Mouse (Mus musculus) heart, embryonic 13.5 days (tissue): ENCODE measurements around the gene Spata3. TPM values are rescaled to one million over a fixed set of nuclear protein-coding genes. Genes with fewer than 3 reads are reported as not detected.
"Not testable (repeated sequence)": the region's sequence is repeated elsewhere in the genome, so short reads cannot be mapped to it uniquely, and the experiment has no call there.

Source experiments
- ATAC-seq: fragments of 200-750 bp; cut with Nextera tagmentation; 2 replicates; pipeline ENCODE4 v1.8.0; 2017; ENCODE audit warnings: moderate TSS enrichment; ENCODE audit not compliant: insufficient number of reproducible peaks, low FRiP score, low TSS enrichment; ENCODE audit errors: extremely low read depth
- H3K27ac ChIP-seq: fragments of 300-500 bp; sonication (generic); replicated peaks from 2 replicates; pipeline ENCODE4 v1.5.1; 2015; ENCODE audit warnings: moderate library complexity, mild to moderate bottlenecking, inconsistent platforms
- H3K27me3 ChIP-seq: fragments of 300-500 bp; sonication (generic); replicated peaks from 2 replicates; pipeline ENCODE4 v1.6.1; 2015; ENCODE audit warnings: mild to moderate bottlenecking, inconsistent platforms
- H3K36me3 ChIP-seq: fragments of 300-500 bp; sonication (generic); 2 replicates; pipeline ENCODE4 v1.6.1; 2015; ENCODE audit warnings: mild to moderate bottlenecking, inconsistent platforms
- H3K4me1 ChIP-seq: fragments of 300-500 bp; sonication (generic); 2 replicates; pipeline ENCODE4 v1.6.1; 2015; ENCODE audit warnings: inconsistent platforms
- H3K4me2 ChIP-seq: fragments of 300-500 bp; sonication (generic); 2 replicates; pipeline ENCODE4 v1.6.1; 2015; ENCODE audit warnings: inconsistent platforms, mild to moderate bottlenecking, moderate library complexity
- H3K4me3 ChIP-seq: fragments of 300-500 bp; sonication (generic); 2 replicates; pipeline ENCODE4 v1.5.1; 2015; ENCODE audit warnings: moderate library complexity, mild to moderate bottlenecking, inconsistent platforms
- H3K9ac ChIP-seq: fragments of 300-500 bp; sonication (generic); 2 replicates; pipeline ENCODE4 v1.6.1; 2015; ENCODE audit warnings: inconsistent platforms, mild to moderate bottlenecking, moderate library complexity
- H3K9me3 ChIP-seq: fragments of 300-500 bp; sonication (generic); 2 replicates; pipeline ENCODE4 v1.6.1; 2016; ENCODE audit warnings: inconsistent platforms
- WGBS: fragments of 180-500 bp; shearing (Covaris S2); methylation state at CpG from one replicate; pipeline ENCODE4 v1.1.7; 2015; ENCODE audit warnings: mixed read lengths; 5-methylcytosine and 5-hydroxymethylcytosine counted together
- polyA plus RNA-seq: library from polyadenylated mRNA; unstranded; fragments of >200 nt; fragmentation: Nextera tagmentation; extraction: Ambion mirVana; gene quantifications from 2 replicates; pipeline ENCODE4 v1.2.1, GENCODE M21; 2015

Gene Spata3
- polyA plus RNA-seq, 1 experiment from 2014 or later: not detected

DNA sequence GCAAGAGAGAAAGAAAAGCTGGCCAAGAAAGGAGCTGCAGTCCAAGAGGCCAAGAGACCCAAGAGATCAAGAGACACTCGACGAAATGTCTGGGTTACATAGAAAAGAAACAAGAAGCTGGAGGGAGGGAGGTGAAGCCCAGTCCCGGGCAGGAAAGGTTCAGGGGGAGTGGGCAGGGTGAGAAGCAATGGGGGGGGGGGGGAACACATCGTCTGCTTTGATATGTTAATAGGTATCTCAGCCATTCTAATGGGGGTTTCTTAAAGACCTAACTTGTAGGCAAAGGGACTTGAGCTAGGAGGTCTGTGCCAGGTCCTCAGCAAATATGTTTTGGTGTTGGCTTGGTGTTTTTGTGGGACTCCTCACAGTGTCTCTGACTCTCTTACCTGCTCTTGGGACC lies 23.1 kb upstream of the Spata3 start:
- H3K9ac ChIP-seq: no peak overlapping the region
- H3K9me3 ChIP-seq: peaks cover 3% of the 10 kb centered on the region; the same call in 1 of the 2 replicates
- H3K27me3 ChIP-seq: no peaks in the 10 kb centered on the region
- no peaks in the 10 kb centered on the region for H3K36me3 ChIP-seq
- WGBS: 64% methylated on average over 4 of the region's 4 CpGs
- no peak overlapping the region for H3K4me3 ChIP-seq
- no peak overlapping the region for H3K4me2 ChIP-seq
- no peak for ATAC-seq
- H3K27ac ChIP-seq: no peak overlapping the region
- H3K4me1 ChIP-seq: no peaks in the 10 kb centered on the region

GRCm38 (mm10) chr1:85997221-85997620 lies 19.4 kb upstream of the Spata3 start:
- 89% methylated on average over 1 of the region's 1 CpGs for WGBS

DNA sequence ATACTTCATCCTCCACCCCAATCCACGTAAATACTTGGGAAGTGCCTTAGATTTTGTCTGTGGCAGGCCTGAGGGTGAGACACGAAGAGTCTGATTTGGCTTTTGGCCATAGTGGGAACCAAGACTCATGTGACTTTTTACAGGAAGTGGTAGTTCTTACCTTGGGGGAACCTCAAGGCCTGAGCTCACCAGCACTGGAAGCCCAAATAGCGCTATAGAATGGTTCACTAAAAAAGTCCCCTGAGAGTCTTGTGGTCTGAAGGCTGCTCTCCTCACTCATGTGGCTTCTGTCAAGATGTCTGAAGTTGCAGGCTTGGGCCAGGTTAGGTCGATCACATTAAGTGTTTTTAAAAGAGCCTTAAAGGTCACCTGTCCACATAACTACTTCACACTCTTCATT lies 18.6 kb upstream of the Spata3 start:
- no peak overlapping the region for H3K27ac ChIP-seq
- H3K9me3 ChIP-seq: peaks cover 3% of the 10 kb centered on the region; the same call in 1 of the 2 replicates
- H3K27me3 ChIP-seq: no peaks in the 10 kb centered on the region
- no peak overlapping the region for H3K4me2 ChIP-seq
- no peak for ATAC-seq
- no peak overlapping the region for H3K9ac ChIP-seq
- no peaks in the 10 kb centered on the region for H3K36me3 ChIP-seq
- WGBS: 73% methylated on average over 4 of the region's 4 CpGs
- no peaks in the 10 kb centered on the region for H3K4me1 ChIP-seq
- H3K4me3 ChIP-seq: no peak overlapping the region

More at GRCm38 (mm10) chr1:85997221-85997620, 19.4 kb upstream of the Spata3 start:
- Histone ChIP-seq H3K27ac (no peak overlapping the region), H3K4me3 (no peak overlapping the region), H3K4me2 (no peak overlapping the region), H3K36me3 (no peaks in the 10 kb centered on the region), H3K4me1 (no peaks in the 10 kb centered on the region), H3K9ac (no peak overlapping the region), H3K9me3 (peaks cover 3% of the 10 kb centered on the region; the same call in 1 of the 2 replicates), H3K27me3 (no peaks in the 10 kb centered on the region)
- ATAC-seq: no peak

- Histone ChIP-seq H3K36me3 (no peaks in the 10 kb centered on the region), H3K9ac (no peak overlapping the region), H3K4me3 (no peak overlapping the region), H3K9me3 (peaks cover 3% of the 10 kb centered on the region; the same call in 1 of the 2 replicates), H3K27ac (no peak overlapping the region), H3K4me1 (no peaks in the 10 kb centered on the region), H3K27me3 (no peaks in the 10 kb centered on the region), H3K4me2 (no peak overlapping the region)
- 75% methylated on average over 18 of the region's 18 CpGs for WGBS
- ATAC-seq: no peak
These were observed 16.6 kb upstream of the Spata3 start for GRCm38 (mm10) chr1:85999853-86000570.

GRCm38 (mm10) chr1:86005540-86005939 lies 11.1 kb upstream of the Spata3 start:
- Histone ChIP-seq H3K27me3 (peaks cover 3% of the 10 kb centered on the region; the same call in 1 of the 2 replicates), H3K4me2 (no peak overlapping the region), H3K4me3 (no peak overlapping the region), H3K4me1 (peaks cover 4% of the 10 kb centered on the region; the same call in 1 of the 2 replicates), H3K9me3 (no peaks in the 10 kb centered on the region), H3K36me3 (no peaks in the 10 kb centered on the region), H3K9ac (no peak overlapping the region), H3K27ac (no peak overlapping the region)
- 80% methylated on average over 10 of the region's 10 CpGs for WGBS
- no peak for ATAC-seq

DNA sequence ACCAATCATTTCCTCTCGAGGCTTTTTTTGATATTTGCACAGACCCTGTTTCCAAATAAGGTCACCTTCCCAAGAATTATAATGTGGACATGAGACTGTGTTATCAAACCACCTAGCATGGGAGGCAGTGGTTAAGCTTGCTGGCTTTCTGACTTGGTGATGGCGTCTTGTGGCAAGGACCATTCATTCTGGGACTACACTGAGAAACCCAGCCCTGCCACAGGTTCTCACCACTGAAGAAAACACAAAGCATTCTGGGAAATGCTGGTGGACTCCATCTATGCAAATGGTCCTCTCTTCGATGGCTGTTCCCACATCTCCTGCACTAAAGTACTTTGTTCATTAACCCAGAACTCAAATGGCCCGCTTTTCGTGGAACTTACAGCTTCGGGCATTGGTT lies 10.6 kb upstream of the Spata3 start:
- H3K27me3 ChIP-seq: peaks cover 3% of the 10 kb centered on the region; the same call in 1 of the 2 replicates
- peaks cover 4% of the 10 kb centered on the region; the same call in 1 of the 2 replicates for H3K4me1 ChIP-seq
- H3K9me3 ChIP-seq: no peaks in the 10 kb centered on the region
- no peak for ATAC-seq
- no peaks in the 10 kb centered on the region for H3K36me3 ChIP-seq
- 81% methylated on average over 6 of the region's 6 CpGs for WGBS
- H3K4me2 ChIP-seq: no peak overlapping the region
- no peak overlapping the region for H3K27ac ChIP-seq
- no peak overlapping the region for H3K9ac ChIP-seq
- H3K4me3 ChIP-seq: no peak overlapping the region

GRCm38 (mm10) chr1:86007778-86008177 lies 8.8 kb upstream of the Spata3 start:
- Histone ChIP-seq H3K27me3 (peaks cover 3% of the 10 kb centered on the region; the same call in 1 of the 2 replicates), H3K4me3 (peak overlapping the region; percentile 8; the same call in 1 of the 2 replicates), H3K27ac (no peak overlapping the region), H3K4me2 (peak overlapping the region; percentile 51), H3K9me3 (0 out of 2 replicates have a peak, but pooled peaks cover 6% of the 10 kb centered on the region), H3K4me1 (peaks cover 4% of the 10 kb centered on the region; the same call in 1 of the 2 replicates), H3K9ac (peak overlapping the region; percentile 28; the same call in 1 of the 2 replicates), H3K36me3 (no peaks in the 10 kb centered on the region)
- 4% methylated on average over 7 of the region's 7 CpGs for WGBS
- ATAC-seq: no peak

- H3K9ac ChIP-seq, H3K27ac ChIP-seq, H3K4me1 ChIP-seq, H3K36me3 ChIP-seq, H3K4me3 ChIP-seq, ATAC-seq, H3K4me2 ChIP-seq: not testable (repeated sequence)
- Histone ChIP-seq H3K9me3 (0 out of 2 replicates have a peak, but pooled peaks cover 13% of the 10 kb centered on the region), H3K27me3 (peaks cover 46% of the 10 kb centered on the region)
- WGBS: 85% methylated on average over 9 of the region's 9 CpGs
These were observed 858 bp upstream of the Spata3 start for GRCm38 (mm10) chr1:86015758-86016157.

DNA sequence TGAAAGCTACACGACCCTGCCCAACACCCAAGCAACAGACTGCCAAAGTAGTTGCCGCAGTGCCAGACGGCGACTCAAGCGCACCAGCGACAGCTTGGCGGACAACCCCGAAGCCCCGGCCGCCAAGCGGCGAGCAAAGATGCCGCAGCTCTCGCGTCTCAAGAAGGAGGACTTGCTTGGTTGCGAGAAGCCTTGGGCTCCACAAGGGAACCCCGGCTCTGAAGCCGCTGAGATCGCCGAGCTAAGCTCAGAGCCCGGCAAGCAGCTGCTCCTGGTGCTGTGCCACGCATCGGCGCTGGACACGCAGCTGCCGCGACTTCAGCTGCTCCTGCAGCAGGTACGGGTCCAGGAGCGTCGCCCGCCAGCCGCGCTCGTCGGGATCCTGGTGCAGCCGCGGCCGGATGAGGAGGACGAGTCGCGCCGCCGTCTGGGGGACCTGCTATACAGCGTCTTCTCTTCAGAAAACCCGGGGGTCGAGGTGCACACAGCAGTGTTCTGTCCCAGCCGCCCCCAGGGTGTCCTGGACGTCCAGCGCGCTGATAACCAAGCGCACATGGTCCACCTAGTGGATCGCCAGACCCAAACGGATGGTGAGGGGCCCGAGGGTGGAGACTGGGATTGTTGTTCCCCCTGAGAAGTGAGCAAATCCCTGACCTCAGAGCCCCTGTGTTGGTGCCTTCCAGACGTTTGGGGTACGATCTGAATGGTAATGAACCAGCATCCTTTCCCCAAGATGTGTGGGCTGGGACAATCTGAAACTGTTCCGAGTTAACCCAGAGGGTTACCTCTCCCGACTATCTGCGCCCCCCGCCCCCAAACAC lies 1.8 kb downstream of the Spata3 start:
- Histone ChIP-seq H3K4me1 (0 out of 2 replicates have a peak, but pooled peaks cover 4% of the 10 kb centered on the region), H3K36me3 (no peaks in the 10 kb centered on the region), H3K27ac (no peak overlapping the region), H3K4me3 (peak overlapping the region; percentile 60), H3K9me3 (0 out of 2 replicates have a peak, but pooled peaks cover 7% of the 10 kb centered on the region), H3K27me3 (peaks cover 66% of the 10 kb centered on the region), H3K9ac (peak overlapping the region; percentile 72), H3K4me2 (peak overlapping the region; percentile 96)
- no peak; the same call in 1 of the 2 replicates for ATAC-seq
- 4% methylated on average over 60 of the region's 60 CpGs for WGBS

- WGBS: 68% methylated on average over 11 of the region's 11 CpGs
- Histone ChIP-seq H3K27me3 (peaks cover 62% of the 10 kb centered on the region), H3K9ac (no peak overlapping the region), H3K4me3 (no peak overlapping the region), H3K36me3 (no peaks in the 10 kb centered on the region), H3K4me1 (0 out of 2 replicates have a peak, but pooled peaks cover 4% of the 10 kb centered on the region), H3K4me2 (no peak overlapping the region), H3K27ac (no peak overlapping the region), H3K9me3 (0 out of 2 replicates have a peak, but pooled peaks cover under 1% of the 10 kb centered on the region)
- ATAC-seq: no peak
These were observed 4.9 kb downstream of the Spata3 start for GRCm38 (mm10) chr1:86021365-86021989.
